Mouse (Mus musculus) liver, embryonic 14.5 days (tissue): Measurements from ENCODE around the gene Lin7a. TPM values are rescaled to one million over a fixed set of nuclear protein-coding genes. Genes with fewer than 3 reads are reported as not detected.

Source experiments
- ATAC-seq: fragments of 200-750 bp; cut with Nextera tagmentation; 2 replicates; pipeline ENCODE4 v1.8.0; 2017; ENCODE audit warnings: moderate number of reproducible peaks, mild to moderate bottlenecking, moderate library complexity; ENCODE audit not compliant: insufficient read depth
- DNase-seq, 3 experiments: peaks; one replicate each; pipeline ENCODE4 v3.0.0-alpha.2; 2012 to 2013; ENCODE audit warnings: low read depth in 3 of 3, low spot score in 3 of 3
- H3K27ac ChIP-seq: fragments of 300-500 bp; sonication (generic); 2 replicates; pipeline ENCODE4 v1.5.1; 2014; ENCODE audit warnings: moderate library complexity, mild to moderate bottlenecking, control low read depth, inconsistent platforms
- H3K27me3 ChIP-seq: fragments of 300-500 bp; sonication (generic); 2 replicates; pipeline ENCODE4 v1.6.1; 2014; ENCODE audit warnings: mild to moderate bottlenecking, low read length, moderate library complexity; ENCODE audit not compliant: control insufficient read depth, insufficient read depth
- H3K36me3 ChIP-seq: fragments of 300-500 bp; sonication (generic); replicated peaks from 2 replicates; pipeline ENCODE4 v1.6.1; 2014; ENCODE audit warnings: low read depth; ENCODE audit not compliant: control insufficient read depth, insufficient read depth
- H3K4me1 ChIP-seq, 2 experiments: fragments of 200-500 bp in 1 of 2; fragments of 300-500 bp in 1 of 2; sonication (generic) in 1 of 2; replicated peaks; 2 replicates each; pipeline ENCODE4 v1.6.1; 2012 to 2014; ENCODE audit warnings: antibody characterized with exemption in 1 of 2, inconsistent platforms in 1 of 2, low read length in 1 of 2; ENCODE audit not compliant: control insufficient read depth in 2 of 2, insufficient read depth in 2 of 2
- H3K4me2 ChIP-seq: fragments of 300-500 bp; sonication (generic); 2 replicates; pipeline ENCODE4 v1.6.1; 2014; ENCODE audit warnings: low read depth, mild to moderate bottlenecking, control low read depth, moderate library complexity
- H3K4me3 ChIP-seq, 2 experiments: fragments of 200-500 bp in 1 of 2; fragments of 300-500 bp in 1 of 2; sonication (generic) in 1 of 2; 2 replicates each; pipeline ENCODE4 v1.5.1; 2012 to 2014; ENCODE audit warnings: low read depth in 2 of 2, low read length in 2 of 2, mild to moderate bottlenecking in 2 of 2, control low read depth in 1 of 2, inconsistent platforms in 1 of 2, moderate library complexity in 1 of 2; ENCODE audit not compliant: insufficient read depth in 1 of 2
- H3K9ac ChIP-seq: fragments of 300-500 bp; sonication (generic); replicated peaks from 2 replicates; pipeline ENCODE4 v1.6.1; 2014; ENCODE audit warnings: mild to moderate bottlenecking, control low read depth, moderate library complexity
- H3K9me3 ChIP-seq: fragments of 300-500 bp; sonication (generic); 2 replicates; pipeline ENCODE4 v1.6.1; 2016; ENCODE audit warnings: low read length, mixed read lengths; ENCODE audit not compliant: control insufficient read depth
- CTCF ChIP-seq: IDR thresholded peaks from 2 replicates; pipeline ENCODE4 v1.5.1; 2016; ENCODE audit warnings: antibody characterized with exemption, low read depth, control low read depth
- EP300 ChIP-seq: IDR thresholded peaks from 2 replicates; pipeline ENCODE4 v1.6.1; 2016; ENCODE audit warnings: antibody characterized with exemption, low read depth
- WGBS: fragments of 180-500 bp; shearing (Covaris S2); extraction: QIAGEN DNeasy Blood & Tissue Kit; methylation state at CpG from one replicate; pipeline ENCODE4 v1.1.7; 2014; ENCODE audit not compliant: insufficient replicate concordance; 5-methylcytosine and 5-hydroxymethylcytosine counted together
- polyA plus RNA-seq, 2 experiments: library from polyadenylated mRNA; depleted of rRNA in 1 of 2; stranded (reverse) in 1 of 2; unstranded in 1 of 2; fragments of >200 nt; fragmentation: Nextera tagmentation in 1 of 2; extraction: Ambion mirVana in 1 of 2; gene quantifications; 2 replicates each; pipeline versions ENCODE4 v1.2.1 to v1.2.3; 2012 to 2014

Lin7a gene
- polyA plus RNA-seq, 2 experiments = 0.39 to 0.88 TPM

DNA sequence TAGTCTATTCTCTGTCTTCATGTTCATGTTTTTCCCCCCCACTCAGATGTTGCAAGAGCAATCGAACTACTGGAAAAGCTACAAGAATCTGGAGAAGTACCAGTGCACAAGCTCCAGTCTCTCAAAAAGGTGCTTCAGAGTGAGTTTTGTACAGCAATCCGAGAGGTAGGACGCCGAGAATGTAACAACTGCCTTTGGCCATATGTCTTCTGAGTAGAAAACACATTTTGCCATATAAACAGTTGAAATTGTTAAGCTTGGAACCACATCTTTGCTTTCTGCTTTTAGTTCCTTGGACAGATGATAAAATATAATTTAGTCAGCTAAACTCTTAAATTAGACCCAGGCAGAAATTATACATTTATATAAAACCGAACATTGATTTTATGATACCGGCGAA lies 52.4 kb downstream of the Lin7a start:
- DNase-seq = no peak
- no peaks in the 10 kb centered on the region for H3K36me3 ChIP-seq
- ATAC-seq = no peak
- WGBS = 73% methylated on average over 7 of the region's 7 CpGs
- no peaks in the 10 kb centered on the region for H3K27me3 ChIP-seq
- TF ChIP-seq EP300 (no peak), CTCF (no peak)
- no peak overlapping the region for H3K4me3 ChIP-seq
- H3K4me1 ChIP-seq = no peaks in the 10 kb centered on the region
- no peaks in the 10 kb centered on the region for H3K9me3 ChIP-seq
- no peak overlapping the region for H3K27ac ChIP-seq
- H3K9ac ChIP-seq = no peak overlapping the region
- no peak overlapping the region for H3K4me2 ChIP-seq

GRCm38 (mm10) chr10:107325558-107325957 lies 54.1 kb downstream of the Lin7a start:
- H3K36me3 ChIP-seq = no peaks in the 10 kb centered on the region
- no peaks in the 10 kb centered on the region for H3K4me1 ChIP-seq
- ATAC-seq = no peak
- no peaks in the 10 kb centered on the region for H3K27me3 ChIP-seq
- no peak for TF ChIP-seq EP300
- H3K4me2 ChIP-seq = no peak overlapping the region
- H3K4me3 ChIP-seq = no peak overlapping the region
- no peak overlapping the region for H3K9ac ChIP-seq
- H3K27ac ChIP-seq = no peak overlapping the region
- WGBS = 70% methylated on average over 5 of the region's 5 CpGs
- DNase-seq = no peak
- H3K9me3 ChIP-seq = no peaks in the 10 kb centered on the region

GRCm38 (mm10) chr10:107339524-107339923 lies 68.0 kb downstream of the Lin7a start:
- ATAC-seq = no peak
- no peak for TF ChIP-seq CTCF
- TF ChIP-seq EP300 = no peak
- no peaks in the 10 kb centered on the region for H3K9me3 ChIP-seq
- H3K4me1 ChIP-seq = no peaks in the 10 kb centered on the region
- no peak overlapping the region for H3K27ac ChIP-seq
- H3K4me2 ChIP-seq = no peak overlapping the region
- DNase-seq = no peak
- WGBS = 69% methylated on average over 3 of the region's 3 CpGs
- H3K36me3 ChIP-seq = no peaks in the 10 kb centered on the region
- no peaks in the 10 kb centered on the region for H3K27me3 ChIP-seq
- no peak overlapping the region for H3K9ac ChIP-seq
- no peak overlapping the region for H3K4me3 ChIP-seq

DNA sequence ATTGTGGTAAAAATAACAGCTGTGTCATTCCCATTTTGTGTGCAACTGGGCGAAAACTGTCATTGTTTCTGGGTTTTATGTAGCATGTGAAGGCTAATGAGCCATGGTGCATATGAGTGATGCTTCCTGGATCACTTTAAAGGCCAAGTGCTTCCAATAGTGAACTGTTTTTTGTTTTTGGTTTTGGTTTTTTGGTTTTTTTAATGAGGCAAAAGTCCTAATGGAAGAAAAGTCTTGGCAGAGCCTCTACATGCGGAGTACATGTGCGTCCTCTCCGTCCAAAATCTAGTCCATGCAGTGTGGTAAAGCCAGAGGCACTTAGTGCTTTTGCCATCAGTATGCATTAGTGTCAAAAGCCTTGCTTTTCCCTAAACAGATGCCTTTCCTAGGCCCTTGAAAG lies 69.7 kb downstream of the Lin7a start:
- no peak for ATAC-seq
- no peak overlapping the region for H3K9ac ChIP-seq
- H3K4me2 ChIP-seq = no peak overlapping the region
- H3K4me3 ChIP-seq = no peak overlapping the region
- TF ChIP-seq CTCF (no peak), EP300 (no peak)
- WGBS = 71% methylated on average over 4 of the region's 4 CpGs
- H3K9me3 ChIP-seq = no peaks in the 10 kb centered on the region
- no peaks in the 10 kb centered on the region for H3K36me3 ChIP-seq
- no peak for DNase-seq
- H3K27ac ChIP-seq = no peak overlapping the region
- no peaks in the 10 kb centered on the region for H3K27me3 ChIP-seq
- H3K4me1 ChIP-seq = no peaks in the 10 kb centered on the region

GRCm38 (mm10) chr10:107344200-107344599 lies 72.7 kb downstream of the Lin7a start:
- Histone ChIP-seq H3K27ac (no peak overlapping the region), H3K4me3 (no peak overlapping the region), H3K36me3 (no peaks in the 10 kb centered on the region), H3K9me3 (no peaks in the 10 kb centered on the region), H3K27me3 (no peaks in the 10 kb centered on the region), H3K4me2 (no peak overlapping the region), H3K9ac (no peak overlapping the region), H3K4me1 (no peaks in the 10 kb centered on the region)
- DNase-seq (no peak), ATAC-seq (no peak)
- TF ChIP-seq CTCF = no peak
- no peak for TF ChIP-seq EP300
- 47% methylated on average over 3 of the region's 3 CpGs for WGBS
